Mouse (Mus musculus) right cerebral cortex, postnatal 4 days (tissue): ENCODE data around the gene Stx11.

ENCODE experiments used
- DNase-seq: peaks from one replicate; pipeline ENCODE4 v3.0.0-alpha.2; 2022

Gene Stx11

DNA sequence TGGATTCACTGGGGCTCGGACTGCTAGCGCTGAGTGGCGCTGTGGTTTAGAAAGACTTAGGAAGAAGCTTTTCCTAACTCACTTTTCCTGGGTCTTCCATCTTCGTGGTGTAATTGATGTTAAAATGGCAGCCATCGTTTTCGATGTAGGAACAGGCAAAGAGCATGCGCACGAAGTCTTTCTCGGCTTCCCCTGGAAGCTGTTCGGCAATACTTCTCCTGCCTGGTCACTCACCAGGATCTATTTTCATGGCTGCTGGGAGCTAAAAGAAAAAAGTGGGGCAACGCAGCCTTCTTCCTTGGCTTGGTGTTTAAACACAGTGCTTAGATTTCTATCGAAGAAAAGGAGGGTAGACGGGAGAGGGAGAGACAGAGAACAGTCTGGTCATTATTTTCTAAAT lies 52.6 kb downstream of the Stx11 start:
- no peak for DNase-seq

DNA sequence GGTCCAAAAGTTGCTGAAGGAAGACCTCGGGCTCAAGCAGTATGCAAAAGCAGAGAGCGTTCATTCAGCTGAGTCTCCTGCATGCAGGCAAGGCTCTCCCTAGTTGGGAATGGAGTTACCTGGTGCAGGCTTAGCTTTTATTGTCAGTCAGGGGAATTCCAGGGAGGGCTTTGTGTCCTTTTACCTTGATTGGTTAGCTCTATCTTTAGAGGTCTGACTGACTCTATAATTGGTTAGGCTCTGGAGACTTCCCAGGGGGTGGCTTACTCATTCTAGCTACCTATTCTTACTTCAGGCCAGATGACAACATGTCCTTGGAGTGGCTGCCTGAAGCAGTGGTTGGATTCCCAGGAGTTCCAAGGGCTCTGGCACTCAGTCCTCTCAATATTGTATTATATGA lies 54.2 kb downstream of the Stx11 start:
- DNase-seq = no peak

DNA sequence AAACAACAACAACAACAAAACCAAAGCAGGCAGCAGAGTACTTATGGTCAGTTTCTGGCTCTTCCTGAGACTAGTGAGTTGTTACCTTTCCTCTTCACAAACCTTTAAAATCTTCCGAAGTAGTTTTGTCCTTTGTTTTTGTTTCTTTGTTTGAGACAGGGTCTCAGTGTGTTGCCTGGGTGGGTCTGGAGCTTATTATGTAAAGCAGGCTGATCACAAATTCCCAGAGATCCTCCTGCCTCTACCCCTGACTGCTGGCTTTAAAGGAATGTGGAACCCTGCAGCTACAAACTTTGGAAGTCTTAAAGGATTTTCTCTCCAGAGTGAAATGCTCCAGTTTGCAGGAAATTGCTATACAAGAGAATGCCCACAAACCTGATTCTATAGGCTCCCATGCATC lies 54.9 kb downstream of the Stx11 start:
- DNase-seq = no peak

DNA sequence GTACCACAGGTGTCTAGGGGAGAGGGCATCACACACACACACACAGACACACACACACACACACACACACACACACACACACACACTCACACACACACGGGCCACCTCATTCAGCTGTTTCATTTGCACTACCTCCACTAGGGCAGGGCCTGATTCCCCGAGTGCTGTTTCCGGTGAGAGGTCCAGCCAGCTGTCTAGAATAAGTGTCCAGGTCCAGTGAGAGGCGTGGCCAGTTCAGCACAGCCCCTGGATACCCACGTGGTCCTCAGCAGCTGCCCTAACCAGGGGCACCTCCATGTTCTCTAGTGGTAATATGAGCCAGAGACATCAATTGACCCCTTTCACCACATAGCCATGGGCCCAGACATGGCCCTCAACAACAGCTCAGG lies 60.0 kb downstream of the Stx11 start:
- no peak for DNase-seq

DNA sequence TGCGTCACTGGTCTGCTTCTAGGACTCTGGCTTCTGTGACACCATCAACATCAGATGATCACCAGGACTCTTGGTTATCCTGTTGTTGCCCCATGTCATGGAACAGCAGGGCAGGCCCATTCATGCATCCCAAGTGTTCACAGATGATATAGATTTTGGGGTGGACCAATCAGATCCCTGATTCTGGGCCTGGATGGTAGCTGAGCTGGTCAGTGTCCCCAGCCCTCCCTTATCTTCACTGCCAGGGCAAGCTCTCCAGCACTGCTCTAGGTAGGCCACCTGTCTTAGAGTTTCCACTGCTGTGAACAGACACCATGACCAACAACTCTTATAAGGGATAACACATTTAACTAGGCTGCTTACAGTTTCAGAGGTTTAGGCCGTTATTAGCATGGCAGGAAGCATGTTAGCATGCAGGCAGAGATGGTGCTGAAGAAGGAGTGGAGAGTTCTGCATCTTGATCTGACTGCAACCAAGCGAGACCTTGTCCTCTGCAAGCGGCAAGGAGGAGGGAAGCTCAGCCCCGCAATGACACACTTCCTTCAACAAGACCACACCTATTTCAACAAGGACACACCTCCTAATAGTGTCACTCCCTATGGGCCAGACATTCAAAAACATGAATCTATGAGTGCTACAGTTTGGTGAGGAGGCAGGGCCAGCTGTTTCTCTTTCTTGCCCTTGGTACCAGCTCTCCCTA lies 60.5 kb downstream of the Stx11 start:
- DNase-seq = no peak

DNA sequence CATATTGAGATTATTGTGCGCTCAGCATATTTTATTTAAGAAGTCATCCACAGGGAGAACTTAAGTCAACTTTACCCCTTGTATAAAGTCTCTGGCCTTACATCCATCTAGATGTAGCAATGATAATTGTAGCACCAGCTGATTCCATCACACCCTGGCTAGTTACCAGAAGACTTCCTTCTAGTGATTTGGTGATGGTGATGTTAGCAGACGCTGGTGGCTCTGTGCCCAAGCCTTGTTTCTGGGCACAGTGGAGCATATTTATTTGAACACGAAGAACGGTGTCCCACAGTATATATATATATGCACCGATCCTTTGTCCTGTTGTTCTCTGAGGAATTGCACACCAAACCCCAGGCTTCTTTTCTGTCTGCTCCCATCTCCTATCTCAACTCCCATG lies 64.2 kb downstream of the Stx11 start:
- DNase-seq = no peak

DNA sequence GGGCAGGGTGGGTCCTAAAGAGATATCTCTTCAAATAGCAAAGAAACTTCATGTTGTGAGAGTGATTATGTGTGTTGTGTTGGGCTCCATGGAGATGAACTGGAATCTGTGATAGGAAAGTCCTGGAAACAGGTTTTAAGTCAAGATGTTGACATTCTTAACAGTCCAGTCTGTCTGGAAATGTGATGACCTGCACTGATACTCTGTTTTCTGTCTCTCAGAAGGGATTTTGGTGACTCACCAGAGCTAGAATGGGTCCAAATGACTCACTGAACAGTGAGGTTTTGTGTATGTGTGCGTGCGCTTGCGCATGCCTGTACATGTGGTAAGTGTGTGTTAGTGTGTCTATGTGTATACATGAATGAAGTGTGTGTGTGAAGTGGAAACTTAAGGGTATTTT lies 70.8 kb downstream of the Stx11 start:
- no peak for DNase-seq

DNA sequence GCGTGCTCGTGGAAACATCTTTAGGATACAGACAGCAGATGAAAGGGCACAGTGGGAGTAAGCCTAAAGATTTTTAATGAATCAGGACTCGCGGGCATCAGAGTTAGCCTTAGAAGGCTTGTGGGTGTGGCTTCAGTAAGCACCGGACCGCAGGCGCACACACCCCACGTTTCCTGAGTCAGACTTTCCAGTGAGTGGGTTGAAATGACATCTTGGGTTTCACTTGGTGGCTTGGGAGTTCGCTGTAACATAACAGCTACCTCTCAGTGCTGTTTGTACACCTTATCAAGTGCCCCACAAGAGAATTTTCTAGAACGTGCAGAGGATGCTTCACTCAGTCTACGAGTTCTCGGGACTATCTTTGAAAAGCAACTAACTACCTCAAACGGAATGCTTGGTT lies 75.7 kb downstream of the Stx11 start:
- no peak for DNase-seq
